In the genomic region with DNA sequence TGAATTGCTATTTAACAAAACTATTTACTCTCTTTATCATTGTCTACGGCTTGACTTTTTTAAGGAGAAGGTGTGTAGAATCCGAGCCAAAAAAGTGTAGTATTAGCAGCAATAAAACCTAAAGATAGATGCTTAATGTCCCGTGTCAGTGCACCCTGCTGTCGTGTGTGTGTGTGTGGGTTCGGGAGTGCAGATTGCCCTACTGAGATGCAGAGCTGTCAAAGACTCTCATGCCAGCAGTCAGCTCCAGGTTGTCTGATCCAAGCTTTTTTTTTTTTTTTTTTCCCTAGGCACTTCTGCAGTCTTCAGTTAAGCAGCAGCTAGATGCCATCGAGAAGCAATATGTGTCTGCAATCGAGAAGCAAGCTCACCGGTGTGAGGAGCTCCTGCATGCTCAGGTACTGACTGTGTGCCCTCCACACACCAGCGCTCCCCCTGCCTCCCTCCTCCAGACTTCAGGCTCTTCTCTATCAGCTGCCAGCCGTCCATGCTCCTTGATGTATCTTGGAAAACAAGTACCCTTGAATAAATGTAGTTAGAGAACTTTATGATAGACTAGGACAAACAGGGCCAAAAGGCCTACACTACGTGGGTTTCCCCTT, we compare ENCODE assay signal across 19 mouse cellular contexts.
DNase-seq lines count a peak whose midpoint lies in the region; ATAC-seq lines count a peak whose summit lies in the region.
"Had no signal": no experiment of that assay in that cellular context is flagged by ENCODE, and none has a peak within 500 bp of the region (broad histone marks: within the 10 kb centered on the region; RNA-seq: fewer than 3 reads in every experiment).

No protein-coding gene starts in this region.

- H3K27me3 ChIP-seq in kidney, embryonic 15.5 days: no peaks in the 10 kb centered on the region
- H3K27me3 ChIP-seq in neural tube, embryonic 13.5 days: no peaks in the 10 kb centered on the region
- H3K27me3 ChIP-seq in neural tube, embryonic 15.5 days (replicated peaks): no peaks in the 10 kb centered on the region
- H3K27me3 ChIP-seq: CH12.LX; midbrain, embryonic 12.5 days had no signal

- WGBS in kidney, embryonic 15.5 days: 31% methylated on average over 11 of the region's 11 CpGs
- WGBS in neural tube, embryonic 13.5 days: 36% methylated on average over 11 of the region's 11 CpGs
- WGBS in neural tube, embryonic 15.5 days: 30% methylated on average over 11 of the region's 11 CpGs

- no peaks in the 10 kb centered on the region for H3K36me3 ChIP-seq in kidney, embryonic 15.5 days
- H3K36me3 ChIP-seq in neural tube, embryonic 13.5 days: no peaks in the 10 kb centered on the region
- H3K36me3 ChIP-seq in neural tube, embryonic 15.5 days: no peaks in the 10 kb centered on the region
- H3K36me3 ChIP-seq: forebrain, embryonic 10.5 days; midbrain, embryonic 12.5 days had no signal

- H3K4me3 ChIP-seq in kidney, embryonic 15.5 days (replicated peaks): no peak overlapping the region
- H3K4me3 ChIP-seq in neural tube, embryonic 13.5 days: no peak overlapping the region
- H3K4me3 ChIP-seq in neural tube, embryonic 15.5 days (replicated peaks): no peak overlapping the region
- H3K4me3 ChIP-seq: forebrain, embryonic 10.5 days; midbrain, embryonic 12.5 days had no signal

- peaks cover 11% of the 10 kb centered on the region for H3K4me1 ChIP-seq in kidney, embryonic 15.5 days
- H3K4me1 ChIP-seq in neural tube, embryonic 13.5 days (replicated peaks): peaks cover 15% of the 10 kb centered on the region
- peaks cover 15% of the 10 kb centered on the region for H3K4me1 ChIP-seq in neural tube, embryonic 15.5 days

- H3K9me3 ChIP-seq in kidney, embryonic 15.5 days (replicated peaks): no peaks in the 10 kb centered on the region
- H3K9me3 ChIP-seq in neural tube, embryonic 13.5 days: no peaks in the 10 kb centered on the region
- H3K9me3 ChIP-seq in neural tube, embryonic 15.5 days (replicated peaks): no peaks in the 10 kb centered on the region
- H3K9me3 ChIP-seq: forebrain, embryonic 10.5 days; midbrain, embryonic 12.5 days had no signal

- no peak overlapping the region for H3K27ac ChIP-seq in kidney, embryonic 15.5 days
- H3K27ac ChIP-seq in neural tube, embryonic 13.5 days (replicated peaks): 0 out of 2 replicates have a peak overlapping the region, but pooled peaks have one; percentile 33
- no peak overlapping the region for H3K27ac ChIP-seq in neural tube, embryonic 15.5 days (replicated peaks)
- H3K27ac ChIP-seq: forebrain, embryonic 10.5 days; midbrain, embryonic 12.5 days had no signal

- 0 out of 2 replicates have a peak, but pooled peaks have one; percentile 18 for ATAC-seq in kidney, embryonic 15.5 days (replicated peaks; ENCODE audit: low FRiP score)
- ATAC-seq in neural tube, embryonic 13.5 days (ENCODE audit: low read depth): peak; percentile 74; the same call in 1 of the 2 replicates
- peak; percentile 61; the same call in 1 of the 2 replicates for ATAC-seq in neural tube, embryonic 15.5 days (ENCODE audit: low FRiP score)

- no peak overlapping the region for H3K4me2 ChIP-seq in kidney, embryonic 15.5 days
- no peak overlapping the region for H3K4me2 ChIP-seq in neural tube, embryonic 13.5 days
- H3K4me2 ChIP-seq in neural tube, embryonic 15.5 days: no peak overlapping the region
- H3K4me2 ChIP-seq: midbrain, embryonic 12.5 days had no signal

- DNase-seq in cerebellum, adult 11-12 months: peak; percentile 6
- DNase-seq in cerebellum, adult 9-10 months: no peak
- no peak for DNase-seq in kidney, adult 9 months
- DNase-seq in neural tube, embryonic 10.5 days (ENCODE audit: extremely low spot score, low spot score): no peak
- DNase-seq in layer of hippocampus, postnatal 25 days (ENCODE audit: extremely low spot score in 1 of 2, low spot score in 1 of 2): no peak
- DNase-seq: adrenal gland, adult 2 months; gastrocnemius, postnatal 25 days; heart, postnatal 10 days; kidney, adult 2 months; layer of hippocampus, adult 9-11 months; lung, adult 18-20 months; spleen, adult 18-20 months; thymus, adult 18-20 months had no signal

- H3K9ac ChIP-seq in kidney, embryonic 15.5 days: no peak overlapping the region
- H3K9ac ChIP-seq in neural tube, embryonic 13.5 days: no peak overlapping the region
- H3K9ac ChIP-seq in neural tube, embryonic 15.5 days (replicated peaks): no peak overlapping the region
- H3K9ac ChIP-seq: midbrain, embryonic 12.5 days had no signal

Comparison
In these comparisons a context has a peak if more than half of its experiments do, and no peak if none do; other contexts are left out.
1. ATAC-seq: peak in every context shown above with its lines; median percentile 74 in neural tube, embryonic 13.5 days; 61 in neural tube, embryonic 15.5 days; 18 in kidney, embryonic 15.5 days.